Mouse (Mus musculus) CH12.LX (cell line): Measurements from ENCODE around the gene Rbl2. TPM values are rescaled to one million over a fixed set of nuclear protein-coding genes. Genes with fewer than 3 reads are reported as not detected.

Source experiments
- DNase-seq: peaks from one replicate; pipeline ENCODE4 v3.0.0-alpha.2; 2013; ENCODE audit errors: extremely low read depth
- H3K27ac ChIP-seq: 2 replicates; pipeline ENCODE4 v1.5.1; 2012; ENCODE audit warnings: low read depth, mild to moderate bottlenecking, control low read depth, moderate library complexity; ENCODE audit not compliant: insufficient read depth
- H3K27me3 ChIP-seq: replicated peaks from 2 replicates; pipeline ENCODE3; 2012; ENCODE audit warnings: inconsistent platforms
- H3K36me3 ChIP-seq, 2 experiments: replicated peaks in 1 of 2; 2 replicates each; pipeline versions ENCODE3 to v1.6.1; 2012; ENCODE audit warnings: inconsistent platforms in 1 of 2, low read length in 1 of 2, mild to moderate bottlenecking in 1 of 2, mixed read lengths in 1 of 2, moderate library complexity in 1 of 2; ENCODE audit not compliant: control insufficient read depth in 1 of 2, insufficient read depth in 1 of 2
- H3K4me1 ChIP-seq, 2 experiments: 2 replicates each; pipeline ENCODE4 v1.6.1; 2012; ENCODE audit warnings: inconsistent platforms in 1 of 2, moderate library complexity in 1 of 2; ENCODE audit not compliant: insufficient read depth in 2 of 2, control insufficient read depth in 1 of 2
- H3K4me2 ChIP-seq: 2 replicates; pipeline ENCODE4 v1.6.1; 2012; ENCODE audit warnings: low read depth, mild to moderate bottlenecking, control low read depth; ENCODE audit not compliant: poor library complexity, insufficient read depth, severe bottlenecking
- H3K4me3 ChIP-seq, 3 experiments: fragments of 150-350 bp in 1 of 3; sonication (generic) in 1 of 3; replicated peaks in 1 of 3; 2 replicates each; pipeline versions ENCODE3 to v1.5.1; 2011 to 2012; ENCODE audit warnings: low read depth in 2 of 3, low read length in 2 of 3, mild to moderate bottlenecking in 2 of 3, moderate library complexity in 2 of 3, control low read depth in 1 of 3, improper control_type of control experiment in 1 of 3, inconsistent platforms in 1 of 3, mixed read lengths in 1 of 3; ENCODE audit not compliant: poor library complexity in 1 of 3
- H3K79me2 ChIP-seq: replicated peaks from 2 replicates; pipeline ENCODE4 v1.6.1; 2012; ENCODE audit warnings: mild to moderate bottlenecking, moderate library complexity; ENCODE audit not compliant: control insufficient read depth, poor library complexity, insufficient read depth, severe bottlenecking; ENCODE audit errors: extremely low read depth
- H3K9ac ChIP-seq: 2 replicates; pipeline ENCODE4 v1.6.1; 2012; ENCODE audit warnings: low read depth, mild to moderate bottlenecking, control low read depth, moderate library complexity; ENCODE audit not compliant: insufficient read depth
- H3K9me3 ChIP-seq: replicated peaks from 2 replicates; pipeline ENCODE3; 2012; ENCODE audit warnings: low read length, inconsistent platforms, mixed read lengths
- CHD1 ChIP-seq: IDR thresholded peaks from 2 replicates; pipeline ENCODE4 v1.6.1; 2012; ENCODE audit warnings: low read depth, low read length, improper control_type of control experiment, inconsistent platforms
- CHD2 ChIP-seq: IDR thresholded peaks from 2 replicates; pipeline ENCODE4 v1.6.1; 2011; ENCODE audit warnings: low read length, improper control_type of control experiment
- CTCF ChIP-seq, 2 experiments: IDR thresholded peaks in 1 of 2; conservative IDR thresholded peaks in 1 of 2; 2 replicates each; pipeline ENCODE4 v1.5.1; 2011 to 2012; ENCODE audit warnings: low read depth in 2 of 2, low read length in 2 of 2, improper control_type of control experiment in 1 of 2, inconsistent platforms in 1 of 2, mild to moderate bottlenecking in 1 of 2, moderate library complexity in 1 of 2
- ELF1 ChIP-seq: IDR thresholded peaks from 2 replicates; pipeline ENCODE4 v1.6.1; 2014; ENCODE audit warnings: low read depth, mild to moderate bottlenecking, inconsistent platforms, low read length, improper control_type of control experiment
- JUN ChIP-seq: IDR thresholded peaks from 2 replicates; pipeline ENCODE4 v1.6.1; 2011; ENCODE audit warnings: low read depth, mild to moderate bottlenecking, low read length, improper control_type of control experiment, moderate library complexity; ENCODE audit not compliant: insufficient read depth
- KAT2A ChIP-seq: IDR thresholded peaks from 2 replicates; pipeline ENCODE4 v1.6.1; 2012; ENCODE audit warnings: low read length, improper control_type of control experiment, inconsistent platforms; ENCODE audit not compliant: insufficient replicate concordance
- MAFK ChIP-seq: IDR thresholded peaks from 2 replicates; pipeline ENCODE4 v1.6.1; 2011; ENCODE audit warnings: low read length, improper control_type of control experiment; ENCODE audit not compliant: insufficient replicate concordance
- NRF1 ChIP-seq: IDR thresholded peaks from 2 replicates; pipeline ENCODE4 v1.6.1; 2014; ENCODE audit warnings: low read depth, mild to moderate bottlenecking, inconsistent platforms, low read length, improper control_type of control experiment, moderate library complexity
- POLR2AphosphoS2 ChIP-seq: IDR thresholded peaks from 2 replicates; pipeline ENCODE4 v1.6.1; 2011; ENCODE audit warnings: low read depth, low read length, improper control_type of control experiment
- RAD21 ChIP-seq: IDR thresholded peaks from 2 replicates; pipeline ENCODE4 v1.6.1; 2011; ENCODE audit warnings: low read depth, mild to moderate bottlenecking, low read length, improper control_type of control experiment, moderate library complexity
- SMC3 ChIP-seq: IDR thresholded peaks from 2 replicates; pipeline ENCODE4 v1.6.1; 2011; ENCODE audit warnings: low read depth, low read length, improper control_type of control experiment
- ZNF384 ChIP-seq: IDR thresholded peaks from 2 replicates; pipeline ENCODE4 v1.6.1; 2012; ENCODE audit warnings: low read depth, low read length, improper control_type of control experiment, inconsistent platforms
- dilution Hi-C: fragments of 300-500 bp; cut with MboI; formaldehyde crosslinking; loops from 2 replicates; pipeline ENCODE4 v1.14.3; 2020; ENCODE audit warnings: low sequenced_read_pairs; ENCODE audit not compliant: extremely low pct_unique_long_range_greater_than_20kb, extremely low pct_ligation_motif_present
- in situ Hi-C: fragments of 300-500 bp; cut with MboI; formaldehyde crosslinking; loops from 3 replicates; pipeline ENCODE4 v1.14.3; 2019; ENCODE audit warnings: low sequenced_read_pairs, low pct_ligation_motif_present, low pct_unique_long_range_greater_than_20kb, mixed read lengths
- polyA plus RNA-seq: library from polyadenylated mRNA; unstranded; fragments of >175 nt; gene quantifications from 2 replicates; pipeline ENCODE4 v1.2.1, GENCODE M21; 2012; ENCODE audit warnings: low read depth; ENCODE audit not compliant: insufficient read length
- total RNA-seq, 2 experiments: library from RNA; depleted of rRNA; stranded (reverse); fragments of 300-350 nt in 1 of 2; fragments of >200 nt in 1 of 2; gene quantifications; 2 replicates each; pipeline ENCODE4 v1.2.3; 2012 to 2014

Rbl2 gene
- total and polyA plus RNA-seq, 3 experiments, result 19.0 to 21.9 (median 19.2) TPM

DNA sequence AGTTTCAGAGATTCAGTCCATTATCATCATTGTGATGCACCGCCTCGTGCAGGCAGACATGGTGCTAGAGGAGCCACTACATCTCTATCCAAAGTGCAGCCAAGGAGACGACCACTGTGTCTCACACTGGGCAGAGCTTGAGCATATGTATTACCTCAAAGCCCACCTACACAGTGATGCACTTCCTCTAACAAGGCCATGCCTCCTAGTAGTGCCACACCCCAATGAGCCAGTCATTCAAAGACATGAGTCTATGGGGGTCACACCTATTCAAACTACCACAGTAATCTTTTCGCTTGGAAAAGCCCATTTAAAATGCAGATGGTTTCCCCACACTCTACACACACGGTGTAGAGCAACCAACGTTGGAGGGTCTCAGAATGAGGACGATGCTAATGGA, 81.7 kb downstream of the Rbl2 start:
- H3K9ac ChIP-seq, result no peak overlapping the region
- H3K4me1 ChIP-seq, result peaks cover 0 to 2% of the 10 kb centered on the region in 2 experiments; a peak in 1 of 4 replicates
- no peak overlapping the region for H3K27ac ChIP-seq
- H3K27me3 ChIP-seq, result no peaks in the 10 kb centered on the region
- DNase-seq, result no peak
- no peaks in the 10 kb centered on the region for H3K79me2 ChIP-seq
- dilution Hi-C loops (no loop called here), in situ Hi-C loops (no loop called here)
- TF ChIP-seq ELF1, result no peak
- TF ChIP-seq RAD21, result no peak
- peaks cover 19% of the 10 kb centered on the region for H3K9me3 ChIP-seq
- H3K4me2 ChIP-seq, result no peak overlapping the region
- no peaks in the 10 kb centered on the region for H3K36me3 ChIP-seq
- H3K4me3 ChIP-seq, result no peak overlapping the region

DNA sequence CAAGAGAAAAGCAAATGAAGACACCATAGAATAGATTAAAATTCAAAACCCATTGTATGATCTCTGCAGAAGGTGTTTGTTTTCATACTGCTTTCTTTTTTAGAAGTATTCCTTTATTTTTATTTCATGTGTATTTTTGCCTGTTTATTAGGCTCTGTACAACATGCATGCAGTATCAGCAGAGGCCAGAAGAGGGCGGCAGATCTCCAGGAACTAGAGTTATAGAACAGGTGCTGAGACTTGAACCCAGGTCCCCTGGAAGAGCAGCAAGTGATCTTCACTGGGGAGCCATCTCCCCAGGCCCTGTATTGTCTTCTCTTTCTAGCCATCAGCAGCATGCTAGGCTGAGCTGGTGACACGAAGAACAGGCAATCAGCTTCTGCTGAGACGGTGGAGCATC, 84.0 kb downstream of the Rbl2 start:
- Histone ChIP-seq H3K9ac (no peak overlapping the region), H3K4me1 (no peaks in the 10 kb centered on the region), H3K4me2 (no peak overlapping the region), H3K4me3 (no peak overlapping the region), H3K79me2 (no peaks in the 10 kb centered on the region), H3K9me3 (peaks cover 19% of the 10 kb centered on the region), H3K27me3 (no peaks in the 10 kb centered on the region), H3K27ac (no peak overlapping the region), H3K36me3 (no peaks in the 10 kb centered on the region)
- DNase-seq, result no peak
- dilution Hi-C loops, result no loop called here
- TF ChIP-seq CHD1, result no peak
- no peak for TF ChIP-seq MAFK
- no peak for TF ChIP-seq ZNF384
- peak in 1 of 2 experiments; percentile 34; a peak in 2 of 4 replicates for TF ChIP-seq CTCF (conservative IDR thresholded peaks at IDR 0.05 in 1 of 2, IDR thresholded peaks at IDR 0.05 in 1 of 2; ENCODE audit: low read depth in 2 of 2, low read length in 2 of 2)
- peak; percentile 14 for TF ChIP-seq RAD21
- in situ Hi-C loops, result no loop called here

GRCm38 (mm10) chr8:91154564-91154963, 84.7 kb downstream of the Rbl2 start:
- in situ Hi-C loops, result no loop called here
- H3K79me2 ChIP-seq, result no peaks in the 10 kb centered on the region
- peaks cover 0 to 1% of the 10 kb centered on the region in 2 experiments; a peak in 1 of 4 replicates for H3K4me1 ChIP-seq
- H3K4me2 ChIP-seq, result no peak overlapping the region
- dilution Hi-C loops, result no loop called here
- peak; percentile 35 for DNase-seq
- H3K9ac ChIP-seq, result no peak overlapping the region
- no peaks in the 10 kb centered on the region for H3K36me3 ChIP-seq
- H3K9me3 ChIP-seq, result peaks cover 19% of the 10 kb centered on the region
- H3K27me3 ChIP-seq, result no peaks in the 10 kb centered on the region
- no peak overlapping the region for H3K27ac ChIP-seq
- TF ChIP-seq ZNF384 (no peak), CTCF (conservative IDR thresholded peaks at IDR 0.05 in 1 of 2, IDR thresholded peaks at IDR 0.05 in 1 of 2; ENCODE audit: low read depth in 2 of 2, low read length in 2 of 2) (peak; percentile 6 to 43; a peak in 2 of 4 replicates)
- no peak overlapping the region for H3K4me3 ChIP-seq

- in situ Hi-C loops, result no loop called here
These were observed 88.8 kb downstream of the Rbl2 start for GRCm38 (mm10) chr8:91158617-91159016.

More at GRCm38 (mm10) chr8:91158617-91159016, 88.8 kb downstream of the Rbl2 start:
- dilution Hi-C loops, result no loop called here
- H3K4me1 ChIP-seq, result peaks cover 0 to 17% of the 10 kb centered on the region in 2 experiments; a peak in 2 of 4 replicates
- H3K9ac ChIP-seq, result no peak overlapping the region
- no peaks in the 10 kb centered on the region for H3K79me2 ChIP-seq
- DNase-seq, result no peak
- TF ChIP-seq JUN, result no peak
- no peak for TF ChIP-seq KAT2A
- TF ChIP-seq POLR2AphosphoS2, result no peak
- no peak for TF ChIP-seq RAD21
- TF ChIP-seq NRF1, result no peak
- TF ChIP-seq CHD2, result no peak
- no peak for TF ChIP-seq SMC3
- TF ChIP-seq ZNF384, result no peak
- H3K4me2 ChIP-seq, result no peak overlapping the region
- H3K36me3 ChIP-seq, result no peaks in the 10 kb centered on the region
- no peaks in the 10 kb centered on the region for H3K27me3 ChIP-seq
- H3K9me3 ChIP-seq, result peaks cover 15% of the 10 kb centered on the region
- H3K4me3 ChIP-seq, result no peak overlapping the region
- H3K27ac ChIP-seq, result no peak overlapping the region
